Mouse (Mus musculus) forebrain, embryonic 16.5 days (tissue): ENCODE data around the gene Nr1i3. TPM values are rescaled to one million over a fixed set of nuclear protein-coding genes. Genes with fewer than 3 reads are reported as not detected.

Source experiments
- ATAC-seq: fragments of 200-750 bp; cut with Nextera tagmentation; 2 replicates; pipeline ENCODE4 v1.8.0; 2017; ENCODE audit warnings: mild to moderate bottlenecking, moderate library complexity
- H3K27ac ChIP-seq: fragments of 300-500 bp; sonication (generic); 2 replicates; pipeline ENCODE4 v1.5.1; 2014; ENCODE audit warnings: low read length, control low read depth
- H3K27me3 ChIP-seq: fragments of 300-500 bp; sonication (generic); replicated peaks from 2 replicates; pipeline ENCODE4 v1.6.1; 2014; ENCODE audit warnings: low read length; ENCODE audit not compliant: control insufficient read depth, insufficient read depth
- H3K36me3 ChIP-seq: fragments of 300-500 bp; sonication (generic); 2 replicates; pipeline ENCODE4 v1.6.1; 2014; ENCODE audit not compliant: control insufficient read depth, insufficient read depth
- H3K4me1 ChIP-seq: fragments of 300-500 bp; sonication (generic); replicated peaks from 2 replicates; pipeline ENCODE4 v1.6.1; 2014; ENCODE audit warnings: low read length; ENCODE audit not compliant: control insufficient read depth, insufficient read depth
- H3K4me2 ChIP-seq: fragments of 300-500 bp; sonication (generic); 2 replicates; pipeline ENCODE4 v1.6.1; 2014; ENCODE audit warnings: mild to moderate bottlenecking, low read length, control low read depth
- H3K4me3 ChIP-seq: fragments of 300-500 bp; sonication (generic); replicated peaks from 2 replicates; pipeline ENCODE4 v1.5.1; 2014; ENCODE audit warnings: mild to moderate bottlenecking, low read length, control low read depth
- H3K9ac ChIP-seq: fragments of 300-500 bp; sonication (generic); replicated peaks from 2 replicates; pipeline ENCODE4 v1.6.1; 2014; ENCODE audit warnings: low read depth, low read length, control low read depth
- H3K9me3 ChIP-seq: fragments of 300-500 bp; sonication (generic); 2 replicates; pipeline ENCODE4 v1.6.1; 2016; ENCODE audit warnings: low read length; ENCODE audit not compliant: control insufficient read depth
- WGBS: fragments of 180-500 bp; shearing (Covaris S2); extraction: QIAGEN DNeasy Blood & Tissue Kit; methylation state at CpG from one replicate; pipeline ENCODE4 v1.1.7; 2014; 5-methylcytosine and 5-hydroxymethylcytosine counted together
- polyA plus RNA-seq: library from polyadenylated mRNA; unstranded; fragments of >200 nt; fragmentation: Nextera tagmentation; extraction: Ambion mirVana; gene quantifications from 2 replicates; pipeline ENCODE4 v1.2.1, GENCODE M21; 2015

Gene Nr1i3
- polyA plus RNA-seq, 1 experiment from 2014 or later = 0.48 TPM

DNA sequence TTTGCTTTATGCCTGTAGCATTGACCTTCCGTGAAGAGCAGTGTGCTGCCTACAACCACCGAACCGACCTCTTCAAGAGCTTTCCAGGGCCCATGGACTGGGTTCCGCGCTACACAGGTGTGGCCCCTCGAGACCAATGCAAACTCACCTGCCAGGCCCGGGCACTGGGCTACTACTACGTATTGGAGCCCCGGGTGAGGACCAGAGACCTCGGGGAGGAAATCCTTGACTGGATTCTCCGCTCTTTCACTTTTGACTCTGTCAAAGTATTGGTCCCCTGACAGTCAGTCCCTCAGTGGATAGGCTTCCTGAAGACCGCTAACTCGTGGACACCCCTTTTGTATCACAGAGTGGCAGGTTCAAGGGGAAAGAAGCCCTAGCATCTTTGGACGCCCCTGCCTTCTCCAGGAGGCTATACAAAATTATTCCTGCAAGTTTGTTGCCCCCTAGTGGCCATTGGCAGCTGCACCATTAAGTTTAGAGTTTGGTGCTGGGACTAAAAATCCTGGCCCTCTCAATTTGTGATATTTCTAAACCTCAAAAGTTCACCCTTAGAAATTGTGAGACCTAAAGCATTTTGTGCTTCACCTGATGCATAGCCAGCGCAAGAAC lies 43.3 kb downstream of the Nr1i3 start:
- peak; percentile 37 for ATAC-seq
- no peak overlapping the region for H3K27ac ChIP-seq
- no peaks in the 10 kb centered on the region for H3K27me3 ChIP-seq
- H3K9me3 ChIP-seq = no peaks in the 10 kb centered on the region
- WGBS = 64% methylated on average over 15 of the region's 15 CpGs
- H3K9ac ChIP-seq = no peak overlapping the region
- H3K4me1 ChIP-seq = peaks cover 6% of the 10 kb centered on the region
- H3K4me2 ChIP-seq = no peak overlapping the region
- H3K4me3 ChIP-seq = no peak overlapping the region
- no peaks in the 10 kb centered on the region for H3K36me3 ChIP-seq

DNA sequence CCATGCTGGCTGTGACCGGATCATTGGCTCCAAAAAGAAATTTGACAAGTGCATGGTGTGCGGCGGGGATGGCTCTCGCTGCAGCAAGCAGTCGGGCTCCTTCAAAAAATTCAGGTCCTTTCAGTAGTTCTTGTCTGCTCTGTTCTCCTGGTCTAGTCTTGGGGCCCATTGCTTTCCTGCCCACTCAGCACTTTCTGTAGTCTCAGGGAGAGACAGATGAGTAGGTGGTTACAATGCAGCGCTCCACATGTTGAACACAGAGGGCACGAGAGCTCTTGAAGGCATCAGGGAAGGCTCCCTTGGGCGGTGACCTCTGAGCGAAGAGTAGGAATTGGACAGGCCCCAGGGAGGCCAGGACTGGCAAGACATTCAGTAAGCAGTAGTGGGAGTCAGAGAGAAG lies 44.0 kb downstream of the Nr1i3 start:
- H3K4me2 ChIP-seq = no peak overlapping the region
- H3K36me3 ChIP-seq = no peaks in the 10 kb centered on the region
- ATAC-seq = no peak
- 83% methylated on average over 9 of the region's 9 CpGs for WGBS
- no peaks in the 10 kb centered on the region for H3K27me3 ChIP-seq
- no peak overlapping the region for H3K9ac ChIP-seq
- H3K4me3 ChIP-seq = no peak overlapping the region
- H3K9me3 ChIP-seq = no peaks in the 10 kb centered on the region
- no peak overlapping the region for H3K27ac ChIP-seq
- H3K4me1 ChIP-seq = peaks cover 7% of the 10 kb centered on the region

DNA sequence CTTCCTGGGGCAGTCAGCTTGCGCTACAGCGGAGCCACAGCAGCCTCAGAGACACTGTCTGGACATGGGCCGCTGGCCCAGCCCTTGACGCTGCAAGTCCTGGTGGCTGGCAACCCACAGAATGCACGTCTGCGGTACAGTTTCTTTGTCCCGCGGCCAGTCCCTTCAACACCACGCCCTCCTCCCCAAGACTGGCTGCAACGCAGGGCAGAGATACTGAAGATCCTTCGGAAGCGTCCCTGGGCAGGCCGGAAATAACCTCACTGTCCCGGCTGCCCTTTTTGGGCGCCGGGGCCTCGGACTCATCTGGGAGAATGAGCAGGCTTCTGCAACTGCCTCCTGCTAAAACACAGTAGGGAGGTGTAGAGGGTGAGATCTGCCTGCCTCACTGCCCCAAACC lies 45.2 kb downstream of the Nr1i3 start:
- Histone ChIP-seq H3K4me2 (no peak overlapping the region), H3K4me3 (no peak overlapping the region), H3K36me3 (no peaks in the 10 kb centered on the region), H3K4me1 (peaks cover 14% of the 10 kb centered on the region), H3K27me3 (no peaks in the 10 kb centered on the region), H3K27ac (no peak overlapping the region), H3K9me3 (no peaks in the 10 kb centered on the region), H3K9ac (no peak overlapping the region)
- WGBS = 87% methylated on average over 17 of the region's 17 CpGs
- no peak for ATAC-seq

DNA sequence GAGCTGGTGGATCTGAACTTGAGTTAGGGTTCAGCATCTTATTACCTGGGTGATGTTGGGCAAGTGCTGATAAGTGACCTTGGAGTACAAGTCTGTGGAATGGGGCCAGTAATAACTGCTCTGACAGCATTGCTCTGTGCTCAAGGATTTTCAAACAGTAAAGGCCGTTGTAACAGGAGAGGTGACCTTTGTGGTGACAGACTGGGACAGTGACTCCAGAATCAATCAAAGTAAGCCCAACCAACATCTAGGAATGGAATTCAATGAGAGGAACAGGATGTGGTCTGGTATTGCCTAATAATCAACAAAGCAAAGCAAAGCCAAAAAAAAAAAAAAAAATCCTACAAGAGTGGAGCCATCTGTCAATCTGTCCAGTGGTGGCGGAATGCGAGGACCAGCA lies 46.5 kb downstream of the Nr1i3 start:
- no peak for ATAC-seq
- no peak overlapping the region for H3K4me2 ChIP-seq

DNA sequence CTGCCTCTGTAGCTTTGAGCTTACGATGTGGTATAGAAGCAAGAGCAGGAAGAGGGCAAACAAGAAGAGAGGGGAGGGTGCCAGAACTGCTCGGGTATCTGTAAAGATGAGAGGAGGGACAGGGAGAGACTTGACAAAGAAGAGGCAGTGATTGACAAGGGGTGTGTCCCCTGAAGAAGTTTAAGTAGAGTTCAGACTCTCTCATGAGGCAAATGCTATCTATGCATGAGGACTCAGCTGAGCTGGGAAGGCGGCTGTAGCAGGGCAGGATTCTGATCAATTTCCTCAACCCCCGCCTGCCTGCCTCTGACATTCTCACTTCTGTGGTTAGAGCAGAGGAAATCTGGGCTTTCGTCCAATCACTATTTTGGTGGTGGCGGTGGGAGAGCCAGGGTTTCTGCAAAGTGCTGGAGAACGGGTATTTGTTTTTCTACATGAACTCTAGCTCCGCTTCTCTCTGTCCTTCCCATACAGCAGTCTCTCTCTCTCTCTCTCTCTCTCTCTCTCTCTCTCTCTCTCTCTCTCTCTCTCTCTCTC lies 48.9 kb downstream of the Nr1i3 start:
- peak overlapping the region; percentile 54 for H3K4me2 ChIP-seq
- H3K9me3 ChIP-seq = no peaks in the 10 kb centered on the region
- 2% methylated on average over 8 of the region's 8 CpGs for WGBS

More for the DNA sequence above, 46.5 kb downstream of the Nr1i3 start:
- Histone ChIP-seq H3K27ac (no peak overlapping the region), H3K36me3 (no peaks in the 10 kb centered on the region), H3K27me3 (no peaks in the 10 kb centered on the region), H3K9ac (no peak overlapping the region), H3K4me3 (no peak overlapping the region), H3K4me1 (peaks cover 14% of the 10 kb centered on the region), H3K9me3 (no peaks in the 10 kb centered on the region)
- 85% methylated on average over 3 of the region's 3 CpGs for WGBS

DNA sequence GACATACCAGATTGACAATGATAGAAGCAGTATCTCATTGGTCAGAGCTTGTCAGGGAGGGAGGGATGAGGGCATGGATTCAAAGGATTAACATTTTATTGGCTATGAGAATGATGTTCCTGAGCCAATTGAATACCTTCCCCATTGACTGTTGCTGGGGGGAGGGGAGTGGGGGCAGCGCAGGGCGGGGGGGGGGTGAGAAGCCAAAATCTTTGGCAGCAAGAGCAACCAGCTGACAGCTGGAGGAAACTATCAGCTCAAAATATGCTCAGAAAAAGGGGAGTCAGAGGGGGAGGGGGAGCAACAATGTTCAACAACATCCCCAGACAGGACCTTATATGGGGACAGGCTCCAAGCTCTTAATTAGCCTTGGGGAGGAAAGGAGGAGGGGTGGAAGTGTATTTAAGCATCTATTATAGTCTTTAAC lies 49.4 kb downstream of the Nr1i3 start:
- Histone ChIP-seq H3K4me2 (peak overlapping the region; percentile 54), H3K27ac (peak overlapping the region; percentile 94), H3K4me1 (peaks cover 14% of the 10 kb centered on the region), H3K4me3 (peak overlapping the region; percentile 34; the same call in 1 of the 2 replicates), H3K36me3 (no peaks in the 10 kb centered on the region), H3K9me3 (no peaks in the 10 kb centered on the region), H3K9ac (no peak overlapping the region; the same call in 1 of the 2 replicates), H3K27me3 (no peaks in the 10 kb centered on the region)
- WGBS = 0% methylated on average over 1 of the region's 2 CpGs
- ATAC-seq = peak; percentile 91

More for the DNA sequence above, 48.9 kb downstream of the Nr1i3 start:
- peak overlapping the region; percentile 94 for H3K27ac ChIP-seq
- H3K27me3 ChIP-seq = no peaks in the 10 kb centered on the region
- peak overlapping the region; percentile 34 for H3K4me3 ChIP-seq
- H3K9ac ChIP-seq = peak overlapping the region; percentile 48
- peaks cover 14% of the 10 kb centered on the region for H3K4me1 ChIP-seq
- no peaks in the 10 kb centered on the region for H3K36me3 ChIP-seq
- peak; percentile 81 for ATAC-seq

DNA sequence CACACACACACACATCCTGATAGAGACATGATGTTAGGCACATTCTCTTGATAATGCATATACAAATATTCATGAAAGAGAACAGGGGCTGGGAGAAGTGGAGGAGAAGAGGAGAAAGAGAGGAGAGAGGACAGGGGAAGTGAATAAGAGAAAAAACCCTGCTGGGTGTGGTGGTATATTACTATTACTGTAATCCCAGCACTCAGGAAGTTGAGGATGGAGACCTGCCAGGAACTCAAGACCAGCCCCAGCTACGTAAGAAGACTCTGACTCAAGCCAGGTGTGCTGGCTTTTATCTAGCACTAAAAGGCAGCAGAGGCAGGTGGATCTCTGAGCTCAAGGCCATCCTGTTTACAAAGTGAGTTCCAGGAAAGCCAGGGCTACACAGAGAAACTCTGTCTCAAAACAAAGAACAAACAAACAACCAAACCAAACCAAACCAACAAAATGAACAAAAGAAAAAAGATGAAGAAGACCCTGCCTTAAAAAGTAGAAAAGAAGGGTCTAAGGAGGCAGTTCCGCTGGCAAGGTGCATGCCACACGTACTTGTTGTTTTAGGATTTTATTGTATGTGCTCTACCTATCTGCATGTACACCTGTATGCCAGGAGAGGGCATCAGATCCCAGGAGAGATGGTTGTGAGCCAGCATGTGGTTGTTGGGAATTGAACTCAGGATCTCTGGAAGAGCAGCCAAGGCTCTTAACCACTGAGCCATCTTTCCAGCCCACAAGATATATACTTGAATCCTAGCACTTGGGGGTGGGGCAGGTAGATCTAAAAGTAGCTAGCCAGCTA lies 50.1 kb downstream of the Nr1i3 start:
- no peak for ATAC-seq

DNA sequence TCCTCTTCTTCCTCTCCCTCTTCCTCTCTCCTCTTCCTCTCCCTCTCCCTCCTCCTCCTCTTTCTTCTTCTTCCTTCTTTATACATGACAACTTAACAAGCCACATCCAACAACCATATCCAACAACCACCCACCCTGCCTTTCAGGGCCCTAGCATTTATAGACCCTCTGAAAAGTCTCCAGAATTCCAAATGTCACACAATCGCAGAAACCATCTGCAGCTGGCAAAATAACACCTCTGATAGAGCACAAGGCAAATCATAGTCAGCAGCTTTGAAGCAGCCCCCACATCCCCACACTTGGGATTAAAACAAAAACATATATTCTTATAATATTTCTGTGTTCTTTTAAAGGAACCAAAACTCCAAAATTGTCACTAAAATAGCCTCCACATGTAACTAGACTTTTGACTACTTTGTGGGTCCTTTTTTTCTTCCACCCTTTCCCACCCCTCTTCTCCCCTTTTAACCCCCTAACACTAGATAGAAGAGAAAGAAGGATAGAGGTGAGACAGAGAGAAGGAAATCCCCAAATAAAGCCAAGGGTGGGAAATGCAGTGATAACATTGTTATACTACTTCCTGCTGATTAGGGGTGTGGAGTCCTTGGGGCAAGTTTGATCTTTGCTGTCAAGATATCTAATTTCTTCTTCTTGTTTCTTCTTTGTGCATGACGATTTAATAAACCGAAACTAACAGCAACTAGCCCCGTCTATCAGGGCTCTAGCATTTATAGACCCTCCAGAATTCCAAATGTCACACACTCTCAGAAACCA lies 52.4 kb downstream of the Nr1i3 start:
- ATAC-seq = no peak
- Histone ChIP-seq H3K4me3 (no peak overlapping the region), H3K27ac (no peak overlapping the region), H3K9me3 (no peaks in the 10 kb centered on the region), H3K4me1 (peaks cover 25% of the 10 kb centered on the region), H3K4me2 (no peak overlapping the region), H3K27me3 (no peaks in the 10 kb centered on the region), H3K9ac (no peak overlapping the region), H3K36me3 (no peaks in the 10 kb centered on the region)
- WGBS = 72% methylated on average over 4 of the region's 4 CpGs

More for the DNA sequence above, 50.1 kb downstream of the Nr1i3 start:
- Histone ChIP-seq H3K4me1 (peaks cover 14% of the 10 kb centered on the region), H3K36me3 (no peaks in the 10 kb centered on the region), H3K27ac (peak overlapping the region; percentile 94), H3K27me3 (no peaks in the 10 kb centered on the region), H3K9ac (no peak overlapping the region; the same call in 1 of the 2 replicates), H3K9me3 (no peaks in the 10 kb centered on the region), H3K4me3 (no peak overlapping the region), H3K4me2 (peak overlapping the region; percentile 54)
- 74% methylated on average over 3 of the region's 3 CpGs for WGBS

DNA sequence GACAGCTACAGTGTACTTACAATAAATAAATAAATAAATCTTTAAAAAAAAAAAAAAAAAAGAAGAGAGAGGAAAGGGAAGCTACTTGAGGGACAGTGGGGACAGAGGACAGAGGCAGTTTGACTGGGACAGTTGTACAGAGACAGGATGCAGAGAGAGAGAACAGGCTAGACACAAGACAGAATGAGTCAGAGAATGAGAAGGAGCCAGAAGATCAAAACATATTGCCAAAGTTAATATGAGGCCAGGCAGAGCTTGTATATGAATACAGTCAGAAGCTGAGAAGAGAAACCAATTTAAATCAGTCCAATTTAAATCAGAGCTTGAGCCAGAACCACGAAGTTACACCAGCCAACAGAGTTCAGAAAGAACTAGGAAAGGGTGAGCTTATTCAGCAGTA lies 54.6 kb downstream of the Nr1i3 start:
- Histone ChIP-seq H3K36me3 (peaks cover 7% of the 10 kb centered on the region), H3K9ac (no peak overlapping the region), H3K4me3 (no peak overlapping the region), H3K9me3 (no peaks in the 10 kb centered on the region), H3K4me2 (no peak overlapping the region), H3K4me1 (peaks cover 27% of the 10 kb centered on the region), H3K27ac (no peak overlapping the region), H3K27me3 (no peaks in the 10 kb centered on the region)
- 53% methylated on average over 1 of the region's 1 CpGs for WGBS
- ATAC-seq = no peak
